Mouse (Mus musculus): ENCODE results near the gene Klc2. TPM values are rescaled to one million over a fixed set of nuclear protein-coding genes. Genes with fewer than 3 reads are reported as not detected.

Klc2 gene
- 184 and 197 TPM in 2 replicates for polyA plus RNA-seq (2012; rRNA removed)

DNA sequence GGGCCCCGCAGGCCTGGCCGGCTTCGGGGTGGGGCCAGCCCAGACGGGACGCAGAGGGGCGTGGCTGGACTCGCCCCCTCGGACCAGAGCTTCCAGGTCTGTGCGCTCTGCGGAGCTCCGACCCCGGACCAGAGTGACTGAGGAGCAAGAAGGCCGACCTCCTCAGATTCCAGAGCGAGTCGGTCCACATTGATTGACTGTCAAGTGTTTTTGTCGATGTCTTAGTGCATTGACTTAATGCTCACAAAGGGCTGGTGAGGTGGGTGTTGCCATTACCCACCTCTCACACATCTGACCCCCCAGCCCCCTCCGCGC, at the start of gene Klc2:
Klc2 (minus strand) TSS at position 177 of the 315 bp plus-strand sequence.

DNA sequence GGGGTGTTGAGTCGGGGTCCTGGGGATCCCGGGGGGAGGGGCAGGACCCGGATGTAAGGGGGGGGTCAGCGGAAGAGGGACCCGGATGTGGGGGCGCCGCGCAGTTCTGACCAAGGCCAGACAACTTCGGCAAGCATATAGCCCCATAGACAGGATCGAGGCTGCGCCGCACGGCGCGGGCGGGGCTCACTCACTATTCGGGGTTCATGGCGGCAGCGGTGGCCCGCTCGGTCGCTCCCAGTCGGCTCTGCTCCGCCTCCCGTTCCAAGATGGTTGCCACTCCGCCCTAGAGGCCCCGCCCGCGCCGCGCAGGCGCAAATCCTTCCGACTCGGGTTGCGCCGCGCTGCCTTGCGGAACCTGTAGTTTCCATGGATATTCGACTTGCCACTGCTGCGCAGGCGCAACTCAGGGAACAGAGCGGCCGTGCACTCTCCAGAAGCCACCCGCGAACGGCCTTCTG, 11.6 kb downstream of the Klc2 start, which contains the start of gene Rab1b:
Rab1b (minus strand) TSS at position 342 of the 461 bp plus-strand sequence.

DNA sequence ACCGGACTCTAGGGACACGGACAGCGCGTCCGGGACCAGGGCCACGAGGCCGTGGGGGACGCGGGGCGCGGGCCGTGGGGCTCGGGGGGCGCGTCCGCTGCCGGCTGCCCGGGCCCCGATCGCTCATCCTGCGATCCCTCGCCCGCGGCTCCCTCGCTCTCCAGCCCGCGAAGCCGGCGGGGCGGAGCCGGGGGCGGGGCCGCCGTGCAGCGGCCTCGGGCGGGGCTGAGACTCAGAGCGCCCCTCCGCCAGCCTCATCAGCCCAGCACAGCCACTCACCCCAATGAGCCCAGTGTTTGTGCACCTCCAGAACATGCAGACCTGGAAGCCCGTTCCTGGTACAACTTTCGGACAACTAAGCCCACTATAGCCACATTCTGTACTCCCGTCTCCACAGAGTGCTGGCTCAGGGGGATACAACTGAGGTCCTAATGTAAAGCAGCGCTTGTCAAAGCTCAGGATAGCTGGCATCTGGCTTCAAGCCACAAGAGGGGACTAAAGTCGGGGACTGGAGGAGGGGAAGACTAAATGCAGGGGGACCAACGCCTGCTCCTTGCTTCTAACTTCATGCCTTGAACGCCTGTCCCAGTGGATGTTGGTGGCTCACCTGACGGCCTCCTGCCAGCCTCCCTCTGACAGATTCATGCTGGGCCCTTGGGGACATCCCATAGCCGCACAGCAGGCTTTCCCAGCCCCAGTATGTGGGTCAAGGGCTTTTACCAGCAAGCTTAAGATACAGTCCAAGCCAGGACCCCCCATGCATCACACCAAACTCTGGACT, 19.8 kb downstream of the Klc2 start, which contains the start of gene Cnih2:
Cnih2 (minus strand) TSS at position 159 of the 781 bp plus-strand sequence.

DNA sequence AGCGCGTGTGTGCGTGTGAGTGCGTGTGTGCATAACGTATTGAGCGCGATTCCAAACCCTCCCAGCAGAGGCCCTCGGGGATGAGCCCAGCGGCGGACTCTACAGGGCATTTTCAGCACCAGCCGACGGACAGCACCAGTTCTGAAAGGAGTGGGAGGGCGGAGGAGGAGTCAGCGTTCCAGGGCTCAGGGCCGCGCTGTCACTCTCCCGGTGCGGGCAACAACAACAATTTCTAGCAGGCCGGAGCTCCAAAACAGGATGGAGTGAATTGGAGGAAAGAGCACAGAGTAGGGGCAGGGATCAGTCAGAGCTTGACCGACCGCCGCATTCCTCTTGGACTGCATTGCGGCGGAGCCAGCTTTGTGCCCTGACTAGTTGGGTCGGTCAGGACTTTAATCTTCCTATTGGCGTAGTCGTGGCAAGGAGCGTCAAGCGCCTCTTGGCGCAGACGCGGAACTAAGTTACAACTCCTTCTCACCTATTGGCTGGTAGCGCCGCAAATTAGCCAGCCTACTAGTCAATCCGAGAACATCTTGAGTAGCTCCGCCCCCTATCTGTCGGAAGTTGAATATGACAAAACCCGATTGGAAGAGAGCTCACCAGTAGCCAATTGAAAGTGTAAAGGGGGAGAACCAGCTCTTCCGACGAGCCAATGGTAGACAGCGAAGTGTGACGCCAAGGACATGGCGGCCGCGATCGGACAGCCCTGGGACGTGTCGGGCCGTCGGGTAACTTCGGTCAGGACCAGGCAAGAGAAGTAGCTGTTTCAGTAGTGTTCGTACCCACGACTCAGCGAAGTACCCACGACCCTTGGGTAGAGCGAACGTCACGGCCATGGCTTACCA, 30.3 kb downstream of the Klc2 start, which contains the start of gene Yif1a:
Yif1a (plus strand) TSS at position 655 of the 845 bp plus-strand sequence.

DNA sequence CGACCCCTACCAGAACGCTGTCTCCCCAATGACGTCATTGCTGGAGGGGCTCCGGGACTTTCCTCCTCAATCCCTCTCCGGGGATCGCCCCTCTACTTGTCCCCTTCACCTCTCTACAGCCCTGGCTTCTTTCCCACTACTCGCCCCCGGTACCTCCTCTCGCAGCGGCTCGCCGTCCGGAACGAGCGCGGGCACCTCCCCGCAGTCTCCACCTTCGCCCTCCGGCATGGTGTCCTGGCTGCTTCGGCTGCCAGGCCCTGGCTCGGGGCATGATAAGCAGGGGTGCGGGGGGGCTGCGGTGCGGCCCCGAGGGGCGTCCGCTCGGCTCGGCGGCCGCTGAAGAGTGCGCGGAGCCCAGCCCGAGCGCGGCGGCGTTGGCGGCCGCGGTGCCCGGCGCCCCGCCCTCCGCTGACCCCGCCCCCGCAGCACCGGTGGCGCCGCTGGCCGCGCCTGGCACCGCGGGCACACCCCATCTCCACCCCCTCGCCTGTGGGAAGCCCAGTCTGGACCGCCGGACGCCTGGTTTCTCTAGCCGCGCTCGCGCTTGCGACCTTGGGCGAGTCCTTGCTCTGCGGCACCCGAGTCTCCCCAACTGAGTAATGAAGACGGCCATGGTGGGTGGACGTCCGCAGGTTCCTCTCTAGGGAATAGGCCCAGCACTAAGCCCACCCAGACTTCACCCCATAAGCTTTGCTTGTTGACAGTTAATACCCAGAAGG, 33.1 kb downstream of the Klc2 start, which contains the start of gene Tmem151a:
Tmem151a (minus strand) TSS at position 387 of the 719 bp plus-strand sequence.

DNA sequence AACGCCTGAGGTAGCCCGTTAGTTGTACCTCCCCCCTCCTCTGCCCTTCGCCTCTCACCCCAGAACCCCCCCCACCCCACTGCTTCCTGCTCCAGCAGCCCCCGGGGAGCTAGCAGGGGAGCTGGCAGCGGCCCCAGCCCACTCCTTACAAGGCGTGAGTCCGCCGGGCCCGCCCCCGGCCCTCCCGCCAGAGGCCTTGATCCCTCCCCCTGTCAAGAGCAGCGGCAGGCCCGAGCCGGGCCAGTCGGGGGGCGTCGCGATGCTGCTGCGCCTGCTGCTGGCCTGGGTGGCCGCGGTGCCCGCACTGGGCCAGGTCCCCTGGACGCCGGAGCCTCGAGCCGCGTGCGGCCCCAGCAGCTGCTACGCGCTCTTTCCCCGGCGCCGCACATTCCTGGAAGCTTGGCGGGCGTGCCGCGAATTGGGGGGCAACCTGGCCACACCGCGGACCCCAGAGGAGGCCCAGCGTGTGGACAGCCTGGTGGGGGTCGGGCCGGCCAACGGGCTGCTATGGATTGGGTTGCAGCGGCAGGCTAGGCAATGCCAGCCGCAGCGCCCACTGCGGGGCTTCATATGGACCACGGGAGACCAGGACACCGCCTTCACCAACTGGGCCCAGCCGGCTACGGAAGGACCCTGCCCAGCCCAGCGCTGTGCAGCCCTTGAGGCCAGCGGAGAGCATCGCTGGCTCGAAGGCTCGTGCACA, 50.3 kb downstream of the Klc2 start, which contains the start of gene Cd248:
Cd248 (plus strand) TSS at position 212 of the 703 bp plus-strand sequence.

Other genes with a start within 250 kb of the Klc2 start
- gene Actn3, start 240.7 kb downstream of the Klc2 start, polyA plus RNA-seq (2012; rRNA removed): 3.2 and 3.8 TPM in 2 replicates
- gene Zdhhc24, start 239.9 kb downstream of the Klc2 start, polyA plus RNA-seq (2012; rRNA removed): 50.8 and 63.0 TPM in 2 replicates
- gene Bbs1, start 211.9 kb downstream of the Klc2 start, polyA plus RNA-seq (2012; rRNA removed): 9.8 and 13.1 TPM in 2 replicates
- 158 and 220 TPM in 2 replicates for gene Dpp3, start 190.3 kb downstream of the Klc2 start, polyA plus RNA-seq (2012; rRNA removed)
- gene Peli3, start 175.4 kb downstream of the Klc2 start, polyA plus RNA-seq (2012; rRNA removed): 12.9 and 17.8 TPM in 2 replicates
- 16.6 and 19.4 TPM in 2 replicates for gene Mrpl11, start 156.4 kb downstream of the Klc2 start, polyA plus RNA-seq (2012; rRNA removed)
- gene Npas4, start 128.2 kb downstream of the Klc2 start, polyA plus RNA-seq (2012; rRNA removed): 2.8 and 4.2 TPM in 2 replicates
- 22.3 and 29.6 TPM in 2 replicates for gene Slc29a2, start 94.7 kb downstream of the Klc2 start, polyA plus RNA-seq (2012; rRNA removed)
- gene B4gat1, start 79.7 kb downstream of the Klc2 start, polyA plus RNA-seq (2012; rRNA removed): 69.6 and 74.6 TPM in 2 replicates
- gene AC124502.3, start 79.7 kb downstream of the Klc2 start, polyA plus RNA-seq (2012; rRNA removed): 1.6 and 2.1 TPM in 2 replicates
- 33.0 and 36.1 TPM in 2 replicates for gene Brms1, start 77.2 kb downstream of the Klc2 start, polyA plus RNA-seq (2012; rRNA removed)
- 18.2 and 24.3 TPM in 2 replicates for gene Rin1, start 68.1 kb downstream of the Klc2 start, polyA plus RNA-seq (2012; rRNA removed)
- gene Cd248, start 50.5 kb downstream of the Klc2 start, polyA plus RNA-seq (2012; rRNA removed): 31.1 and 41.1 TPM in 2 replicates
- 8.9 and 12.9 TPM in 2 replicates for gene Tmem151a, start 33.0 kb downstream of the Klc2 start, polyA plus RNA-seq (2012; rRNA removed)
- 166 and 167 TPM in 2 replicates for gene Yif1a, start 30.0 kb downstream of the Klc2 start, polyA plus RNA-seq (2012; rRNA removed)
- 14.4 and 14.6 TPM in 2 replicates for gene Cnih2, start 20.0 kb downstream of the Klc2 start, polyA plus RNA-seq (2012; rRNA removed)
- 228 and 236 TPM in 2 replicates for gene Rab1b, start 11.5 kb downstream of the Klc2 start, polyA plus RNA-seq (2012; rRNA removed)
- 59.2 and 59.9 TPM in 2 replicates for gene Pacs1, start 154.6 kb upstream of the Klc2 start, polyA plus RNA-seq (2012; rRNA removed)
- gene Sf3b2, start 176.9 kb upstream of the Klc2 start, polyA plus RNA-seq (2012; rRNA removed): 146 and 169 TPM in 2 replicates
- 0.67 and 0.79 TPM in 2 replicates for gene Gal3st3, start 179.8 kb upstream of the Klc2 start, polyA plus RNA-seq (2012; rRNA removed)
- not detected in 2 replicates for gene Catsper1, start 217.2 kb upstream of the Klc2 start, polyA plus RNA-seq (2012; rRNA removed)
- 7.1 and 12.9 TPM in 2 replicates for gene Cst6, start 231.0 kb upstream of the Klc2 start, polyA plus RNA-seq (2012; rRNA removed)
- 19.4 and 21.0 TPM in 2 replicates for gene Eif1ad, start 248.2 kb upstream of the Klc2 start, polyA plus RNA-seq (2012; rRNA removed)
- gene Banf1, start 248.6 kb upstream of the Klc2 start, polyA plus RNA-seq (2012; rRNA removed): 123 and 155 TPM in 2 replicates